Mouse (Mus musculus) G1E-ER4 (cell line): ENCODE measurements around the gene Npff. TPM values are rescaled to one million over a fixed set of nuclear protein-coding genes. Genes with fewer than 3 reads are reported as not detected.

ENCODE experiments used
- GATA1 ChIP-seq: IDR thresholded peaks from one replicate; pipeline ENCODE4 v1.8.0; 2012; ENCODE audit warnings: low read length, inconsistent platforms
- polyA plus RNA-seq: library from polyadenylated mRNA; stranded (reverse); fragments of >175 nt; gene quantifications from 2 replicates; pipeline ENCODE4 v1.2.3, GENCODE M21; 2012

The Npff gene
- polyA plus RNA-seq, 1 experiment, result 1.7 TPM

DNA sequence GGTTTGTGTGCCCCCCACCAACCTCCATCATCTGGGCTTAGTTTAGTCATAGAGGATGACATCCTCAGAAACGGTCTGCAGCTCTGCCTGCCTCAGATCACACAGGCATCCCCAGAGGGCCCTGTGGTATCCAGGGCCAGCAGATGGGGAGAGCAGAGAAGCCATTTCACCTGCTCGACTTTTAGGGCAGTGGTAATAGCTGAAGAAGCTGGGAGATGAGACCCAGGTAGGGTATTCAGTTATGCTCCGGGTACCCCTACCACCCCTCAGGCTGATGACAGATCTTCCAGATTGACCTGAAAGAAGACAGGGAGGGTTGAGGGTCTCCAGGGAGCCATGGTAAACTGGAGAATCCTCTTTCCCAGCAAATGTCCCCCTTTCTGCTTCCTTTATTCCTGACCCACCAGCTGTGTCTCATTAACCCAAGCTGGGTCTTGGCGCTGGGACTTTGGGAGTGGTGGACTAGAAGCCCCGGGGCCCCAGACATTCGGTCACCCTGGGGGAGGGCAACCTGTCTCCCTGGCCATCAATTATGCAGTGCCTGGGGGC lies 13.4 kb downstream of the Npff start:
- TF ChIP-seq GATA1, result no peak

DNA sequence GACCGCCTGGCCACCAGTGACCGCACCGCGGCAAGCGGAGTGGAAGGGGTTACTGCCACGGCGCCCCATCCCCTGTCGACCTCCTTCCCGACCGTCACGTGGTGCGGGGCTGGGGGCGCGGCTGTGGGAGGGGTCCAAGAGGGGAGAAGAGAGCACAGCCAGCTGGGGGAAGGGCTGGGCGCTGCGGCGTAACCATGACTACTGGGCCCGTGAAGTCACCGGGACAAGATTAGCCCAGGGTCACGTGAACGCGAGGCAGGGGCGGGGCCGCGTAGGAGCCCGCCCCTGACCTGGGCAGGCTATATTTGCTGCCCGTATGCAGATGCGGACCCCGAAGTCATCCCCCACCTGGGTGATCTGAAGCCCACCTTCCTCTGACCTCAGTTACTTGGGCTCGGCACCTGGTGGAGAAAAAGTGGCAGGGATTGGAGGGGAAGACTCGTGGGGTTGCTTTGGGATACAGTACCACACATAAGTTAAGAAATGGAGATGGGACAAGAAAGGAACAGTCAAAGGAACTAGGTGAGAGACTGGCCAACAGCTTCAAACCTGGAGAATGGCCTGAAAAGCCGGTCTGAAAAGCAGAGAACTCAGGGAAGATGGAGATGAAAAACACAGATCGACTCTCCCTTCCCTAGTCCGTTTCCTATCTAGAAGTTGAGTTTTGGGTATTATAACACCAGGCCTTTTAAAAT lies 14.0 kb downstream of the Npff start:
- TF ChIP-seq GATA1, result no peak

DNA sequence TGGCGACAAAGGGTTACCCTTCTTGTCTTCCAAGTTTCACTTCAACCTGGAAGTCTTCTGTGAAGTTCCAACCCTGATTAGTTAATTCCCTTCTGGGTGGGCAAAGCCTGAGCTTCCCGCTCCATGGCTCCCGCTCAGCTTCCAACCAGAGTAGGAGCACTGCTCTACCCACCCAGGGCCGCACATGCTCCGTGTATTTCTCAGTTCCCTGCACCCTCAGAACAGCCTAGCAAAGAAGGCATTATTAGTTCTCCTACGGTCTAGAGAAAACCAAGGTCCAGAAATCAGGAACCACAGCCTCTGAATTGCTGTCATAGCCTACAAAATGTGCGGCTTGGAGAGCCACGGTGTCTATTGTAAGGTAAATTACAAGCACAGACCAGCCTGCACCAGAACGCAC lies 14.6 kb downstream of the Npff start:
- TF ChIP-seq GATA1, result no peak

DNA sequence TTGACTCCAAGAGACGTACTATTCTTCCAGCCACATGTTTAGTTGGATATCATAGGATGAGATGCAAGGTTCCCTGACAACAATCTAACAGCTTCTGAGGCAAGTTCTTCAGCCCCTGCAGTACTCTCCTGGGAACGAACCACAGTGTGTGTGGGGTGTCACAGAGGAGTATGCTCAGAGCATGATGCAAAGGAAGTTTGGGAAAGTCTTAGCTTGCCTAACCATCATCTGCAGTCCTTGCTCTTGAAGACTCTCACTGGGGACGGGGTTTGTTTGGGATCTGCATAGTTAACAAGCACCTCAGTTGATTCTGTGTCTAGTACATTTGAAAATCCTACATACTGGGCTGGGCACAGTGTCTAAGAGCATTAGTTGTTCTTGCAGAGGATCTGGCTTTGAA lies 16.4 kb downstream of the Npff start:
- TF ChIP-seq GATA1, result no peak

- no peak for TF ChIP-seq GATA1
These were observed 17.2 kb downstream of the Npff start for GRCm38 (mm10) chr15:102507561-102507960.

DNA sequence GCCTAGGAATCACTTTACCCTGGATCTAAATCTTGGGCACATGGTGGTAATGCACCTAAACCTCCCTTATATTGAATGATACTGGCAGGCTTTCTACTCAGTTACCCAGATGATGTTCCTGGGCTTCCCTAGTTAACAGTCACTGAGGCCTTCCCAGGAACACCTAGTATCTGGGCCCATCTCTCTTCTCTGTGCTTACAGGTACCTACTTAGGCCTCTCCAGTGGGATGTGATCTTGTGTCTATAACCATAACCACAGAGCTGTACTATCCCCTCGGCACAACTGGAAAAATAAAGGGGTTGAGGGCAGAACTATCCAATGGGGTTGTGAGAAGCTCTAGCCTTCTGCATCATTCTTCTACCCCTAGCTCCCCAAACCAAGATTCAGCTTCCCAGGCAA lies 17.9 kb downstream of the Npff start:
- TF ChIP-seq GATA1, result no peak

- no peak for TF ChIP-seq GATA1
These were observed 18.3 kb downstream of the Npff start for GRCm38 (mm10) chr15:102506464-102506830.

GRCm38 (mm10) chr15:102505770-102506463 lies 18.8 kb downstream of the Npff start:
- TF ChIP-seq GATA1, result no peak

GRCm38 (mm10) chr15:102505073-102505769 lies 19.5 kb downstream of the Npff start:
- no peak for TF ChIP-seq GATA1

DNA sequence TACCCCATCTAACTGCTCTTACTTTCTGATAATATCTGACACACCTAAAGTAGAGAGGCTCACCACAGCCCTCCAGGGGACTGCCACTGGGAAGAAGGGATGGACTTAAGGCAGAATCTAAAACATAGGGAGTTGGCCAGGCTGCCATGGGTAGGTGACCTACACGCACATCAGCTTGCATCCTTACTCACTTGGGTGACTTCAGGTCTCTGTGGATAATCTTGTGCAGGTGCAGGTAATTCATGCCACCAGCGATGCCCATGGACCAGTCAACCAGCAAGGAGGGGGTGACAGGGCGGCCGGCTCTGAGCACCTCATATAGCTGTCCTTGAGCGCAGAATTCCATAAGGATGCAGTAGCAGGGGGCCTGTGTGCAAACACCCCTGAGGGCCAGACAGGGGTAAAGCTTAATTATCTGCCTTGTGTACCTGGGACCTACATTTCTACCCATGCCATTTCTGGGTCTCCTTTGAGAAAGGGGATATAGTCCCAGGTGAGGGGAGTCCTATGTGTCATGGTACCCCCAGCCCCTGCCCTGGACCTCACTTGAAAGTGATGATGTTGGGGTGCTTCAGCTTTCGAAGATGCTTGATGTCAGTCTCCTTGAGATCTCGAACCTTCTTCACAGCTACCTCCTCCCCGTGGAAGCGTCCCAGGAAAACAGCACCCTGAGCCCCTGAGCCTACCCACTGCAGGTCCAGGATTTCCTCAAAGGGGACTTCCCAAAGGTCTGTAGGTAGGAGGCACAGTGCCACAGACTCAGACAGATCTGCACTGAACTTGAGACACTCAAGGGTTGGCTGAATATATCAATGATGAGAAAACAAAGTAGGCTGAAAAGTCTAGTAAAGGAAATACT lies 20.6 kb downstream of the Npff start:
- no peak for TF ChIP-seq GATA1

DNA sequence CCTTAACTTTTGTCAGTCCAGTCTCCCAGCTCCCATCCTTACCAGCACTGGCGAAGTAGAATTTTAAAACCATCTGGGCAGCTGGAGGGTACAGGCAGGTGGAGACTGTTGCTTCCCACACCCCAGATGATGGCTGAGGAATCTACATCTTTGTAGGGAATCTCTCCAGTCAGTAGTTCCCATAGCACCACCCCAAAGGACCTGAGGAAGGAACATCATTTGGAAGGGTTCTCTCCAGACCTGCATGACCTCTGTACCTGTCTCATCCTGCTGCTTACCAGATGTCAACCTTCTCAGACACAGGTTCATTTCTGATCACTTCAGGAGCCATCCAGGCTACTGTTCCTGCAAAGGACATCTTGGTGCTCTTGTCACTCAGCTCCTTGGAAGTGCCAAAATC lies 21.3 kb downstream of the Npff start, which contains the start of gene Gm10337:
Gm10337 (plus strand) TSS at position 276 of the 400 bp plus-strand sequence.
- no peak for TF ChIP-seq GATA1

DNA sequence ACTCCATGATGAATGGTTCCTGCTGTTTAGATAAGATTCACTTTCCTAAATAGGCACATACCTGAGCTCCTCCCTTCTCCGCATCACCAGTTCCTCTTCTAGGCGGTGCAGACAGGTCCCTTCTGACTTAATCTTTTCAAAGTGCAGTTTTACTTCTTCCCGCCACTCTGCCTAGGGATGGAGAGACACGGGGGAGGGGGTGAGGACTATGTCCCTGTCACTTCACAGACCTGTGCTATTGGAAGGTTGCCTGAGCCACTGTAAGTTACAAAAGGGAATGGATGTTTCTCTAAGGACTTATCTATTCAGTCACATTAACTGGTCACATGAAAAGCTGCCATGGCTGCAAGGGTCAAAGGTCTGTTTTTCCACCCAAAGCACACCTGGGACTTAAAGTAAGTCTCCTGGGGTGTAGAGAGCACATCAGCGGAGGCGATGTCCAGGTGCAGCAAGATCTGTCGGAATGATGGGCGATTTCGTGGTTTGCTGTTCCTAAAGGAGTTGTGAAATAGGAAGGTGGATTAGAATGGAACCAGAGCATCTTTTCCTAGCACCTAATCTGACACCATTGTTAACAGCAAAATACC lies 22.4 kb downstream of the Npff start:
- no peak for TF ChIP-seq GATA1

- no peak for TF ChIP-seq GATA1
These were observed 23.5 kb downstream of the Npff start for GRCm38 (mm10) chr15:102501084-102501814.

DNA sequence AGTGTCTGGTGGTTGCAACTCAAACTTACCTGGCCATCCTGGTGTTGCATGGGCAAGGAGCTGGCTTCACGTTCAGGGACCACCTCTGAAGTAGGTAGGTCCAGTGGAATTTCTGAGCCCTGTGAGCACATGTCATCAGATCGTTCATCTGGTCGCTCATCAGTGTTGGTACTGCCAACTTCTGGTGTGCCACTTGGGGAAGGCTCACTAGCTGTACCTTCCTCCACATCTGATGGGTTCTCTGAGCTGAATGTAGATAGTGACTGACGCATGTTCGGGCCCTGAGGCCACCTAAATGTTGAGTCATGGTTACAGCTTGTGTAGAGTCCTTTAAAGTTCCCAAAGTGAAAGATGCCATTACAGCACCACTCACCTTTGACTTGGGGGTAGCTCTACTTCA lies 24.3 kb downstream of the Npff start:
- no peak for TF ChIP-seq GATA1
